Mouse (Mus musculus) lung, adult 2 months (tissue): ENCODE data around the gene Rnf11. TPM values are rescaled to one million over a fixed set of nuclear protein-coding genes. Genes with fewer than 3 reads are reported as not detected.

ENCODE experiments used
- DNase-seq: peaks from one replicate; pipeline ENCODE4 v3.0.0; 2022
- H3K4me1 ChIP-seq: fragments of 200-500 bp; 2 replicates; pipeline ENCODE4 v1.6.1; 2011; ENCODE audit warnings: low read length; ENCODE audit not compliant: control insufficient read depth, insufficient read depth
- H3K4me3 ChIP-seq: fragments of 200-500 bp; replicated peaks from 2 replicates; pipeline ENCODE3; 2011; ENCODE audit warnings: low read depth, mild to moderate bottlenecking, control low read depth, low read length; ENCODE audit errors: extremely low read depth
- CTCF ChIP-seq: fragments of 200-500 bp; IDR thresholded peaks from 2 replicates; pipeline ENCODE4 v1.5.1; 2011; ENCODE audit warnings: mild to moderate bottlenecking, low read length, control low read depth; ENCODE audit not compliant: insufficient read depth
- POLR2A ChIP-seq: fragments of 200-500 bp; IDR thresholded peaks from 2 replicates; pipeline ENCODE4 v1.6.1; 2011; ENCODE audit warnings: low read depth, mild to moderate bottlenecking, control low read depth, low read length, borderline replicate concordance; ENCODE audit errors: extremely low read depth
- WGBS: fragments of 180-500 bp; shearing (Covaris S2); methylation state at CpG from one replicate; pipeline ENCODE4 v1.1.7; 2018; 5-methylcytosine and 5-hydroxymethylcytosine counted together
- polyA plus RNA-seq: library from polyadenylated mRNA; depleted of rRNA; stranded (reverse); fragments of >200 nt; gene quantifications from 2 replicates; pipeline ENCODE4 v1.2.3, GENCODE M21; 2012

The Rnf11 gene
- polyA plus RNA-seq, 1 experiment: 44.5 TPM

DNA sequence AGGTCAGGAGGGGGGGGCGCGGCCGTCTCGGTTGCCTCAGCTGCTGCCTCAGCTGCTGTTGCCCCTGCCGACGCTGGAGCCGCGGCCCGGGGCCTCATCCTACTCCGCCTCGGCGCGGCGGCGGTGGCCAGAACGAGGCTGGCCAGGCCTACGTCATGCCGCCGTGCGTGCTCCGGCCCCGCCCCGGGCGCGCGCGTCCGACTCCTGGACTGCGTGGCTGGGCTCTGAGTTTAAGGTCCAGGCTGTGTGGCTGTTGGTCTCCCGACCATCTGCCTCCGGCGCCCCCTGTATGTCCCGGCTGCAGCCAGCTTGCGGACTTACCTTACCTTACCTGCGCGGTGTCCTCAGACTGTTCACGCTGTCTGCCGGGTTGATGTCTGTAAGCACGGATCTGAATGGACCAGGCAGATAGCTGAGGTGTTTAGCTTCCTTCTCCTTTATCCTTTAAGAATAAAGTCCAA is 7.9 kb downstream of the Rnf11 start:
- peak overlapping the region; percentile 96 for H3K4me3 ChIP-seq
- DNase-seq: peak; percentile 87
- WGBS: under 1% methylated on average over 38 of the region's 39 CpGs
- peaks cover 14% of the 10 kb centered on the region for H3K4me1 ChIP-seq
- TF ChIP-seq CTCF (no peak), POLR2A (peak; percentile 45; the same call in 1 of the 2 replicates)

- TF ChIP-seq CTCF (no peak), POLR2A (no peak)
- H3K4me3 ChIP-seq: peak overlapping the region; percentile 96
- H3K4me1 ChIP-seq: peaks cover 16% of the 10 kb centered on the region
- WGBS: under 1% methylated on average over 53 of the region's 68 CpGs
- peak; percentile 72 for DNase-seq
Observed at GRCm38 (mm10) chr4:109475577-109476553, 8.7 kb downstream of the Rnf11 start.

GRCm38 (mm10) chr4:109475078-109475477 is 9.4 kb downstream of the Rnf11 start:
- H3K4me3 ChIP-seq: peak overlapping the region; percentile 37
- no peak for DNase-seq
- TF ChIP-seq CTCF: no peak
- TF ChIP-seq POLR2A: no peak
- 41% methylated on average over 2 of the region's 2 CpGs for WGBS
- peaks cover 16% of the 10 kb centered on the region for H3K4me1 ChIP-seq

GRCm38 (mm10) chr4:109472566-109472965 is 12.0 kb downstream of the Rnf11 start:
- WGBS: 85% methylated on average over 3 of the region's 3 CpGs
- DNase-seq: no peak
- peaks cover 16% of the 10 kb centered on the region for H3K4me1 ChIP-seq
- H3K4me3 ChIP-seq: no peak overlapping the region
- TF ChIP-seq POLR2A (no peak), CTCF (no peak)

- Histone ChIP-seq H3K4me3 (no peak overlapping the region), H3K4me1 (peaks cover 16% of the 10 kb centered on the region)
- DNase-seq: no peak
- no peak for TF ChIP-seq POLR2A
- no peak for TF ChIP-seq CTCF
Observed at GRCm38 (mm10) chr4:109471606-109472005, 12.9 kb downstream of the Rnf11 start.

- H3K4me1 ChIP-seq: peaks cover 6% of the 10 kb centered on the region; the same call in 1 of the 2 replicates
- H3K4me3 ChIP-seq: no peak overlapping the region
- TF ChIP-seq POLR2A: no peak
- no peak for TF ChIP-seq CTCF
- DNase-seq: no peak
Observed at GRCm38 (mm10) chr4:109467687-109468086, 16.8 kb downstream of the Rnf11 start.

GRCm38 (mm10) chr4:109463892-109464291 is 20.6 kb downstream of the Rnf11 start:
- Histone ChIP-seq H3K4me3 (no peak overlapping the region), H3K4me1 (peaks cover 3% of the 10 kb centered on the region; the same call in 1 of the 2 replicates)
- DNase-seq: no peak
- TF ChIP-seq CTCF (no peak), POLR2A (no peak)

DNA sequence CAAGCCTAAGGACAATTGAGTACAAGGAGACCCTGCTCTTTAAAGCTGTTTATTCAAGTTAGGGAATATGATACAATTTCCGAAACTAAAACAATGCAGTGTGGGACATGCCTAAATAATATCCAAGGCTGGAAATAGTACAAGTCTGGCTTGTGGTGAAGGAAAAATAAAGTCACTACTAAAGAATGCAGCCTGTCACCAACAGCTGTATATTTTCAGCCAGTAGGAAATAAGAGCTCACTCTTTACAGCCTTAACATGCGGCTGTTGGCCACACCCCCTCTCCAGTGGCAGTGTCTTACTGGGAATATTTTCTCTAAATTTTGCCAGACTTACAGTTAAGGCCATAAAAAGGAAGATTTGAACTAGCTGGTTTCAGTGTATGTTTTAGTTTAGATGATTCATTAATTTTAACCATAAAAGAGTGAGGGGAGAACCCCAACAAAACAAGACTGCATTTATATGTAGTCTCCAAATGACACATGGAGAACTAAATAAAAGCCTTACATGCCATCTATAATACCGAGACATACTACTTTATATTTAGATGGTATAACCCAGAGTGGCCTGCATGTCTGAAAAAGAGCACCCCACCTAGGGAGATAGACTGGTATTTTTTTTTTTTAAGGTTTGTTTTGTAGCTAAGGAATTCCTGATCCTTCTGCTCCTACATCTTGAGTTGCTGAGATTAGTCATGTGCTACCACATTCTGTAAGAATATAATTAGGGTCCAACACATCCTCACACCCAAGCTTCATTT is 23.9 kb downstream of the Rnf11 start:
- no peak for DNase-seq
- TF ChIP-seq CTCF: no peak
- TF ChIP-seq POLR2A: no peak
- H3K4me3 ChIP-seq: no peak overlapping the region
- peaks cover 6% of the 10 kb centered on the region for H3K4me1 ChIP-seq
- WGBS: 40% methylated on average over 3 of the region's 3 CpGs

- Histone ChIP-seq H3K4me3 (no peak overlapping the region), H3K4me1 (peaks cover 6% of the 10 kb centered on the region)
- DNase-seq: no peak
- TF ChIP-seq CTCF (no peak), POLR2A (no peak)
- 56% methylated on average over 6 of the region's 6 CpGs for WGBS
Observed at GRCm38 (mm10) chr4:109456821-109457220, 27.7 kb downstream of the Rnf11 start.
